ENCODE assay signal across 9 mouse cellular contexts in genomic region chr11:118133133-118133751, GRCm38 (mm10). TPM values are rescaled to one million over a fixed set of nuclear protein-coding genes. Genes with fewer than 3 reads are reported as not detected.
DNase-seq lines count a peak whose midpoint lies in the region; ATAC-seq and TF ChIP-seq lines count a peak whose summit lies in the region.
"Had no signal": no experiment of that assay in that cellular context is flagged by ENCODE, and none has a peak within 500 bp of the region (broad histone marks: within the 10 kb centered on the region; RNA-seq: fewer than 3 reads in every experiment).

No protein-coding gene starts in this region.

- H3K36me3 ChIP-seq in kidney, postnatal 0 days (ENCODE audit: insufficient read depth, low read length): no peaks in the 10 kb centered on the region
- no peaks in the 10 kb centered on the region for H3K36me3 ChIP-seq in forebrain, embryonic 14.5 days (ENCODE audit: control insufficient read depth, insufficient read depth, low read length)
- H3K36me3 ChIP-seq in midbrain, embryonic 13.5 days: no peaks in the 10 kb centered on the region

- H3K9me3 ChIP-seq in kidney, postnatal 0 days (replicated peaks; ENCODE audit: low read length): no peaks in the 10 kb centered on the region
- no peaks in the 10 kb centered on the region for H3K9me3 ChIP-seq in forebrain, embryonic 14.5 days (replicated peaks; ENCODE audit: control insufficient read depth, low read length)
- H3K9me3 ChIP-seq in midbrain, embryonic 13.5 days: no peaks in the 10 kb centered on the region

- H3K4me2 ChIP-seq in kidney, postnatal 0 days (ENCODE audit: low read length): no peak overlapping the region
- H3K4me2 ChIP-seq in forebrain, embryonic 14.5 days (ENCODE audit: low read length): no peak overlapping the region
- no peak overlapping the region for H3K4me2 ChIP-seq in midbrain, embryonic 13.5 days (replicated peaks)

- no peak for TF ChIP-seq POLR2A in brain, embryonic 14.5 days (IDR thresholded peaks at IDR 0.05; ENCODE audit: borderline replicate concordance, extremely low read depth, insufficient read depth, insufficient read length, poor library complexity, severe bottlenecking)

- no peak overlapping the region for H3K27ac ChIP-seq in kidney, postnatal 0 days
- peak overlapping the region; percentile 66; the same call in 1 of the 2 replicates for H3K27ac ChIP-seq in forebrain, embryonic 14.5 days (ENCODE audit: low read depth, low read length)
- H3K27ac ChIP-seq in midbrain, embryonic 13.5 days: peak overlapping the region; percentile 63
- no peak overlapping the region for H3K27ac ChIP-seq in left cerebral cortex, adult 2 months
- H3K27ac ChIP-seq: macrophage had no signal

- 0 out of 2 replicates have a peak, but pooled peaks have one; percentile 2 for ATAC-seq in kidney, postnatal 0 days (replicated peaks; ENCODE audit: low FRiP score, low read depth)
- peak; percentile 45; the same call in 1 of the 2 replicates for ATAC-seq in forebrain, embryonic 14.5 days
- peak; percentile 57 for ATAC-seq in midbrain, embryonic 13.5 days
- ATAC-seq in megakaryocyte, adult 5-6 weeks (ENCODE audit: poor library complexity, severe bottlenecking): no peak
- no peak for ATAC-seq in monocyte, adult 5-6 weeks (replicated peaks; ENCODE audit: insufficient number of reproducible peaks, low FRiP score, low TSS enrichment, poor library complexity, severe bottlenecking)

- 44% methylated on average over 9 of the region's 9 CpGs for WGBS in kidney, postnatal 0 days
- WGBS in forebrain, embryonic 14.5 days: 51% methylated on average over 9 of the region's 9 CpGs
- 51% methylated on average over 9 of the region's 9 CpGs for WGBS in midbrain, embryonic 13.5 days

- H3K4me3 ChIP-seq in kidney, postnatal 0 days (replicated peaks; ENCODE audit: low read depth, low read length): no peak overlapping the region
- H3K4me3 ChIP-seq in forebrain, embryonic 14.5 days (ENCODE audit: low read depth, low read length): no peak overlapping the region
- H3K4me3 ChIP-seq in midbrain, embryonic 13.5 days (replicated peaks): no peak overlapping the region
- no peak overlapping the region for H3K4me3 ChIP-seq in left cerebral cortex, adult 2 months

- TF ChIP-seq CTCF in kidney, postnatal 0 days (IDR thresholded peaks at IDR 0.05; ENCODE audit: low read depth): no peak
- TF ChIP-seq CTCF in brain, embryonic 14.5 days (IDR thresholded peaks at IDR 0.05; ENCODE audit: borderline replicate concordance, extremely low read depth, insufficient read depth, insufficient read length): no peak
- TF ChIP-seq CTCF in left cerebral cortex, adult 2 months (IDR thresholded peaks at IDR 0.05): no peak

- 0 out of 2 replicates have a peak, but pooled peaks cover 4% of the 10 kb centered on the region for H3K4me1 ChIP-seq in kidney, postnatal 0 days (replicated peaks; ENCODE audit: insufficient read depth, low read length)
- peaks cover 9% of the 10 kb centered on the region for H3K4me1 ChIP-seq in forebrain, embryonic 14.5 days (ENCODE audit: control insufficient read depth, insufficient read depth, low read length)
- peaks cover 11% of the 10 kb centered on the region for H3K4me1 ChIP-seq in midbrain, embryonic 13.5 days (replicated peaks)

- no peak overlapping the region for H3K9ac ChIP-seq in kidney, postnatal 0 days (ENCODE audit: low read depth, low read length)
- H3K9ac ChIP-seq in forebrain, embryonic 14.5 days (ENCODE audit: low read length): no peak overlapping the region
- H3K9ac ChIP-seq in midbrain, embryonic 13.5 days (replicated peaks): no peak overlapping the region

- intact Hi-C loops in left cerebral cortex, adult 2 months (cut with DNase I): no loop called here

- no peak for DNase-seq in kidney, postnatal 0 days (ENCODE audit: low spot score)
- no peak for DNase-seq in kidney, adult 8-10 months
- peak; percentile 42 for DNase-seq in brain, embryonic 14.5 days (ENCODE audit: low read depth)
- DNase-seq in forebrain, embryonic 14.5 days (ENCODE audit: low spot score): no peak
- DNase-seq in left cerebral cortex, adult 2 months (ENCODE audit: extremely low spot score in 1 of 2, low spot score in 2 of 2): no peak

- no peaks in the 10 kb centered on the region for H3K27me3 ChIP-seq in kidney, postnatal 0 days (ENCODE audit: insufficient read depth, low read length)
- no peaks in the 10 kb centered on the region for H3K27me3 ChIP-seq in forebrain, embryonic 14.5 days (replicated peaks; ENCODE audit: control insufficient read depth, insufficient read depth, low read length)
- H3K27me3 ChIP-seq in midbrain, embryonic 13.5 days: no peaks in the 10 kb centered on the region

RNA-seq across cellular contexts. Expression of gene Dnah17, which starts 2.8 kb away (rescaled TPM):
- 0.08 and 0.12 TPM in 2 replicates for polyA plus RNA-seq in kidney, postnatal 0 days (2015; fragmentation: Nextera tagmentation; extraction: Ambion mirVana)
- 0.10 and 0.19 TPM in 2 replicates for polyA plus RNA-seq in brain, embryonic 14.5 days (2012; rRNA removed)
- 0.08 and 0.14 TPM in 2 replicates for polyA plus RNA-seq in forebrain, embryonic 14.5 days (2014; fragmentation: Nextera tagmentation; extraction: Ambion mirVana)
- polyA plus RNA-seq in midbrain, embryonic 13.5 days (2015; fragmentation: Nextera tagmentation; extraction: Ambion mirVana): 0.19 and 0.34 TPM in 2 replicates
- total RNA-seq in megakaryocyte, adult 5-6 weeks (2015): under 0.01 TPM in 1 of 2 replicates, not detected in the other
- total RNA-seq in megakaryocyte, adult 5-6 weeks (2017): under 0.01 TPM in 2 replicates
- total RNA-seq in monocyte, adult 5-6 weeks (2017): 0.19 to 2.2 TPM in 2 of 3 replicates, not detected in the other
- under 1 TPM; 0.05 to 0.16 TPM for total RNA-seq in left cerebral cortex, adult 2 months (2021)

Comparison
In these comparisons a context has a peak if more than half of its experiments do, and no peak if none do; other contexts are left out.
1. ATAC-seq: peak in kidney, postnatal 0 days (single experiment), forebrain, embryonic 14.5 days (single experiment) and midbrain, embryonic 13.5 days (single experiment); none in megakaryocyte, adult 5-6 weeks (single experiment) and monocyte, adult 5-6 weeks (single experiment).
2. H3K27ac ChIP-seq: peak in forebrain, embryonic 14.5 days (single experiment) and midbrain, embryonic 13.5 days (single experiment); none in kidney, postnatal 0 days (single experiment) and left cerebral cortex, adult 2 months (single experiment).